8 mouse cellular contexts compared by ENCODE assay signal in the genomic region with DNA sequence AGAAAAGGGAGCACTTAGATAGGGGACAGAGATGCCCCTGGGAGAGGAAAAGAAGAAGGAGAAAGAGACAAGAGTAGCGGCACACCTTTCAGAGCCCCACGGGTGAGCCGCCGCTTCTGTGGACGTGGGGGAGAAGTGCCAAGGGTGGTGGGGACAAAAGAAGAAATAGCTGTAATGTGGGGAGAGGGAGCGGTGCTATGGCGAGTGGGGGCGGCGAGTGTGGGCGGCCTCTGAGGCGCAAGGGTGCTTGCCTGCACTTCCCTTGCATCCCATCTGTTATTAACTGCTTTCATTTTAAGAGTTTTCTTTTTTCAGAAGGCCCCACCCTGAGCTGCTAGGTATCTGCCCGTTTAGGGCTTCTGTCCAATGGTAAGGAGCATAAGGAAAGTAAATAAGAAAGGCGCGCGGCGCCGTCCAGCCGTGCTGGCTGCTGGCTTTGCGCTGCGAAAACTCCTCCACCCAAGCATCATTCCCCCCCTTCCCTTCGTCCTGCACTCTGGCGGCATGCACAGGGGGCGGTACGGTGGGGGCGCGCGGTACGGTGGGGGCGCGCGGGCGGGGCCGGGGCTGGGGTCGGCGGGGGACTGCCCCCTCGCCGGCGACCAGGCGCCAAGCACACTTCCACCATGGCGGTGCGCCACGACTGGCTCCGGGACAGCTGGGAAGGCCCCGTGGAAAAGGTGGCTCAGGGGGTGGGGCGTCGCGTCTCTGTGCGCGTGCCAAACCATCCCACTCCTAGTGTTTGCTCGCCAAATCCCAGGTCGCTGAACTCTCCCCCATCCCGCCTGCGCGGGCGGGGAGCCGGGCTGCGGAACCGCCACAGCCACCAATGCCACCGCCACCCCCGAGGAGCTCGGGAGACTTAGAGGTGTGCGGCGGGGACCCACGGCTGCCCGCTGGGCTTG. TPM values are rescaled to one million over a fixed set of nuclear protein-coding genes. Genes with fewer than 3 reads are reported as not detected.
DNase-seq lines count a peak whose midpoint lies in the region; ATAC-seq and TF ChIP-seq lines count a peak whose summit lies in the region.

No protein-coding gene starts in this region.

- DNase-seq in cerebellum, adult 2 months, result peak; percentile 16 to 30
- no peak for DNase-seq in cerebellum, adult 9-11 months
- peak; percentile 15 for DNase-seq in ovary, postnatal 36 days (ENCODE audit: low spot score)
- DNase-seq in ovary, postnatal 10 days (ENCODE audit: low spot score), result no peak
- DNase-seq in neural tube, embryonic 11.5 days (ENCODE audit: low spot score), result no peak

- H3K36me3 ChIP-seq in embryonic facial prominence, embryonic 13.5 days, result no peaks in the 10 kb centered on the region
- H3K36me3 ChIP-seq in intestine, postnatal 0 days (ENCODE audit: control insufficient read depth, insufficient read depth), result no peaks in the 10 kb centered on the region
- no peaks in the 10 kb centered on the region for H3K36me3 ChIP-seq in neural tube, embryonic 11.5 days (ENCODE audit: control insufficient read depth, insufficient read depth, low read length)

- H3K27ac ChIP-seq in cerebellum, adult 2 months (ENCODE audit: insufficient read depth, low read length), result no peak overlapping the region
- no peak overlapping the region for H3K27ac ChIP-seq in embryonic facial prominence, embryonic 13.5 days
- H3K27ac ChIP-seq in intestine, postnatal 0 days (ENCODE audit: low read depth, low read length), result no peak overlapping the region
- H3K27ac ChIP-seq in neural tube, embryonic 11.5 days (ENCODE audit: low read depth, low read length), result no peak overlapping the region

- peak; percentile 56; the same call in 1 of the 2 replicates for ATAC-seq in embryonic facial prominence, embryonic 13.5 days (ENCODE audit: insufficient number of reproducible peaks, insufficient read depth, low FRiP score, low TSS enrichment, low read depth)
- peak; percentile 19; the same call in 1 of the 2 replicates for ATAC-seq in intestine, postnatal 0 days
- ATAC-seq in neural tube, embryonic 11.5 days (ENCODE audit: insufficient read depth, low FRiP score, low TSS enrichment), result peak; percentile 48
- ATAC-seq in monocyte, adult 5-6 weeks (replicated peaks; ENCODE audit: insufficient number of reproducible peaks, low FRiP score, low TSS enrichment, poor library complexity, severe bottlenecking), result no peak

- TF ChIP-seq POLR2A in cerebellum, adult 2 months (IDR thresholded peaks at IDR 0.05; ENCODE audit: borderline replicate concordance, insufficient read depth, low read length), result no peak

- H3K4me3 ChIP-seq in cerebellum, adult 2 months (replicated peaks; ENCODE audit: insufficient read depth, low read depth, low read length), result peak overlapping the region; percentile 50
- H3K4me3 ChIP-seq in embryonic facial prominence, embryonic 13.5 days, result peak overlapping the region; percentile 23
- H3K4me3 ChIP-seq in intestine, postnatal 0 days (ENCODE audit: low read depth, low read length), result peak overlapping the region; percentile 9; the same call in 1 of the 2 replicates
- 0 out of 2 replicates have a peak overlapping the region, but pooled peaks have one; percentile 16 for H3K4me3 ChIP-seq in neural tube, embryonic 11.5 days (ENCODE audit: low read depth, low read length)

- H3K9ac ChIP-seq in embryonic facial prominence, embryonic 13.5 days, result no peak overlapping the region
- no peak overlapping the region for H3K9ac ChIP-seq in intestine, postnatal 0 days (ENCODE audit: low read depth, low read length)
- no peak overlapping the region for H3K9ac ChIP-seq in neural tube, embryonic 11.5 days (ENCODE audit: low read length)

- H3K4me1 ChIP-seq in cerebellum, adult 2 months (ENCODE audit: control insufficient read depth, insufficient read depth, low read length), result no peaks in the 10 kb centered on the region
- no peaks in the 10 kb centered on the region for H3K4me1 ChIP-seq in embryonic facial prominence, embryonic 13.5 days
- H3K4me1 ChIP-seq in intestine, postnatal 0 days (replicated peaks; ENCODE audit: control insufficient read depth, insufficient read depth, low read length), result no peaks in the 10 kb centered on the region
- no peaks in the 10 kb centered on the region for H3K4me1 ChIP-seq in neural tube, embryonic 11.5 days (ENCODE audit: control insufficient read depth, insufficient read depth, low read length)

- no peaks in the 10 kb centered on the region for H3K27me3 ChIP-seq in cerebellum, adult 2 months (ENCODE audit: control insufficient read depth, insufficient read depth, low read length)
- no peaks in the 10 kb centered on the region for H3K27me3 ChIP-seq in embryonic facial prominence, embryonic 13.5 days
- H3K27me3 ChIP-seq in intestine, postnatal 0 days (replicated peaks; ENCODE audit: control insufficient read depth, insufficient read depth, low read length), result no peaks in the 10 kb centered on the region
- H3K27me3 ChIP-seq in neural tube, embryonic 11.5 days (ENCODE audit: control insufficient read depth, insufficient read depth, low read length), result no peaks in the 10 kb centered on the region

- H3K9me3 ChIP-seq in embryonic facial prominence, embryonic 13.5 days, result peaks cover 16% of the 10 kb centered on the region
- H3K9me3 ChIP-seq in intestine, postnatal 0 days (ENCODE audit: control insufficient read depth), result peaks cover 10% of the 10 kb centered on the region
- peaks cover 13% of the 10 kb centered on the region for H3K9me3 ChIP-seq in neural tube, embryonic 11.5 days (ENCODE audit: control insufficient read depth, low read length)

- TF ChIP-seq CTCF in cerebellum, adult 2 months (IDR thresholded peaks at IDR 0.05; ENCODE audit: borderline replicate concordance, insufficient read depth, low read depth, low read length), result no peak
- no peak for TF ChIP-seq CTCF in intestine, postnatal 0 days (IDR thresholded peaks at IDR 0.05; ENCODE audit: low read depth)

- H3K4me2 ChIP-seq in embryonic facial prominence, embryonic 13.5 days, result 0 out of 2 replicates have a peak overlapping the region, but pooled peaks have one; percentile 22
- H3K4me2 ChIP-seq in intestine, postnatal 0 days (replicated peaks; ENCODE audit: low read depth), result peak overlapping the region; percentile 37; the same call in 1 of the 2 replicates
- no peak overlapping the region for H3K4me2 ChIP-seq in neural tube, embryonic 11.5 days (ENCODE audit: low read depth)

- WGBS in cerebellum, adult 2 months, result 58% methylated on average over 65 of the region's 65 CpGs
- WGBS in embryonic facial prominence, embryonic 13.5 days, result 47% methylated on average over 65 of the region's 65 CpGs
- WGBS in intestine, postnatal 0 days, result 61% methylated on average over 64 of the region's 65 CpGs
- WGBS in neural tube, embryonic 11.5 days, result 51% methylated on average over 65 of the region's 65 CpGs

RNA-seq across cellular contexts. Expression of gene Aasdhppt, which starts 49.2 kb away (rescaled TPM):
- polyA plus RNA-seq in cerebellum, adult 2 months (2012; rRNA removed), result 11.3 and 11.6 TPM in 2 replicates
- polyA plus RNA-seq in embryonic facial prominence, embryonic 13.5 days (2015; fragmentation: Nextera tagmentation; extraction: Ambion mirVana), result 39.2 and 41.9 TPM in 2 replicates
- 17.4 and 19.1 TPM in 2 replicates for polyA plus RNA-seq in intestine, postnatal 0 days (2015; fragmentation: Nextera tagmentation; extraction: Ambion mirVana)
- 32.8 and 33.1 TPM in 2 replicates for polyA plus RNA-seq in neural tube, embryonic 11.5 days (2014; fragmentation: Nextera tagmentation; extraction: Ambion mirVana)
- total RNA-seq in monocyte, adult 5-6 weeks (2017), result 8.2 to 14.9 TPM (median 11.2 TPM) in 3 replicates

RNA-seq across cellular contexts. Expression of gene Kbtbd3, which starts 49.5 kb away (rescaled TPM):
- 7.0 and 7.1 TPM in 2 replicates for polyA plus RNA-seq in cerebellum, adult 2 months (2012; rRNA removed)
- 5.9 and 8.0 TPM in 2 replicates for polyA plus RNA-seq in embryonic facial prominence, embryonic 13.5 days (2015; fragmentation: Nextera tagmentation; extraction: Ambion mirVana)
- polyA plus RNA-seq in intestine, postnatal 0 days (2015; fragmentation: Nextera tagmentation; extraction: Ambion mirVana), result 6.1 and 6.3 TPM in 2 replicates
- polyA plus RNA-seq in neural tube, embryonic 11.5 days (2014; fragmentation: Nextera tagmentation; extraction: Ambion mirVana), result 6.6 and 7.6 TPM in 2 replicates
- 4.4 to 5.4 TPM (median 5.2 TPM) in 3 replicates for total RNA-seq in monocyte, adult 5-6 weeks (2017)

Comparison
In these comparisons a context has a peak if more than half of its experiments do, and no peak if none do; other contexts are left out.
1. DNase-seq: peak in cerebellum, adult 2 months (2 of 2) and ovary, postnatal 36 days (single experiment); none in cerebellum, adult 9-11 months (single experiment), ovary, postnatal 10 days (single experiment) and neural tube, embryonic 11.5 days (single experiment).
2. Peak in every context shown above with its lines, with median percentiles within 50 percentile points of each other: H3K4me3 ChIP-seq.